Mouse (Mus musculus) right cerebral cortex, postnatal 25 days (tissue): ENCODE results near the gene Lsg1.

ENCODE experiments used
- DNase-seq: peaks from one replicate; pipeline ENCODE4 v3.0.0; 2022

Gene Lsg1

GRCm38 (mm10) chr16:30515418-30515817 lies 72.0 kb downstream of the Lsg1 start:
- DNase-seq: no peak

GRCm38 (mm10) chr16:30513050-30514024 lies 74.1 kb downstream of the Lsg1 start:
- DNase-seq: no peak

- DNase-seq: no peak
Observed at GRCm38 (mm10) chr16:30512375-30513049, 74.9 kb downstream of the Lsg1 start.

- no peak for DNase-seq
Observed at GRCm38 (mm10) chr16:30511563-30512340, 75.6 kb downstream of the Lsg1 start.

GRCm38 (mm10) chr16:30510504-30511451 lies 76.6 kb downstream of the Lsg1 start:
- DNase-seq: peak; percentile 83
